Mouse (Mus musculus): ENCODE data around the gene Ak9.

Ak9 gene

DNA sequence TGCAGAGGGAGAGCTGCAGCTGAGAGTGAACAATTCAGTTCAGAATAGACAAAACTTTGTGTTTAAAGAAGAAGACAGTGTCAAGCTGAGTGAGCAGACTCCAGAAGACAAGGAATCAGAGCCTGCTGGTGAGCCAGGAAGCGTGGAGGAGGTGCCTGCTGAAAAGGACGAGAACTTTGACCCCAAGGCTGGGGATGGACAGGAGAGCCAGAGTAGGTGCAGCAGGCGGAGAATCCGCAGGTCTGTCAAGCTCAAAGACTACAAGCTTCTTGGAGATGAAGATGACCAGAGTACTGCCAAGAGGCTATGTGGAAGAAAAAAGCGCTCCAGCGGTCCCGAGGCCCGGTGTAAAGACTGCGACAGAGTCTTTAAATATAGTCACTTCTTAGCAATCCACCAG, 147.9 kb downstream of the Ak9 start:
- DNase-seq = peak; percentile 16

DNA sequence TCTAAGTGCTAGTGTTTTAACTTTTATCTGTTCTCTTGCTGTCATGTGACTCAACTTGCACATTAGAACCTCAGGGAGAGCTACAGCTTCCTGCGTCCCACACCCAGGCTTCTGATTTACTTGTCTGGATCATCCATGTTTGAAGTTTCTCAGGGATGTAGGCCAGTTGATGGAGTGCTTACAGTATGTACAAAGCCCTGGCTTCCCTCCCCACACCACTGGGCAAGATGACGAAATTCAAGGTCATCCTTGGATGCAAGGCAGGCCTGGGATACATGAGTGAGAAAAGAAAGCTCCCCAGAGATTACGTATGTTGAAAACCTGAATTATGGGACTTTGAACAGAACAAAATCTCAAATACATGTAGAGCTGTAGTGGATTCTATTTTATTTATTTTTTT, 149.0 kb downstream of the Ak9 start:
- no peak for DNase-seq

DNA sequence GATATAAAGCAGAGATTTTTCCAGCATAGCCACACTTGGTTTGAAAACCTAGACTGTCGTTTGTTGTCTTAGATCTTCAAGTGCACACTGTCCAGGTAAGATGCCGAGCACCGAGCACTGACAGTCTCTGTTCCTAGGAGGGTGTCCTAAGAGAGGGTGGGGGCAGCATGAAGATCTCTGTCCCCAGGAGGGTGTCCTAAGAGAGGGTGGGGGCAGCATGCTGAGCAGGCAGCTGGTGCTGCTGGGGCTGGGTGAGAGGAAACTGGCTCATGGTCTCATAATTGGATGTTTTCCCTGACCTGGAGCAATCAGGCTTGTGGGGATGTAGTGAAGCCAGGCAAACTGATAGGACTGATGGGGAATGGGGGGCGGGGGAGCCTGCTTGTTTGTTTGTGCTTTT, 156.2 kb downstream of the Ak9 start:
- no peak for DNase-seq

DNA sequence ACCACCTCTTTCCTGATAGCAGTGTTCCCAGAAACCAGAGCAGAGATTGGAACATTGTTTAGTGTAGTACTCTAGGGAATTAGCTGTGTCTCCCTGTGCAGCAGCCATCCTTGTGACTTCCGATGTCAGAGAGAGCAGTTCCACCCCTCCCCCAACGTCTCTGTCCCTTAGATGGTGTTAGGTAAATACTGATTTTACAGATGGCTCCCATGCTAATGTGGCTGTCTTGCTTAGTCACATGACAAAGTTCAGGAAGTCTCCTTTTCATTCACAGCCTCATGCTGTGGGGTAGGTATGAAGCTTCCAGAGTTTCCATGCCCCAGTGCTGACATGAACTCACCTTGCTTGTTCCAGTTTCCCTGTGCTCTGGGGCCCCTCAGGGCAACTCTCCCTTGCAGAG, 156.7 kb downstream of the Ak9 start:
- DNase-seq = no peak

DNA sequence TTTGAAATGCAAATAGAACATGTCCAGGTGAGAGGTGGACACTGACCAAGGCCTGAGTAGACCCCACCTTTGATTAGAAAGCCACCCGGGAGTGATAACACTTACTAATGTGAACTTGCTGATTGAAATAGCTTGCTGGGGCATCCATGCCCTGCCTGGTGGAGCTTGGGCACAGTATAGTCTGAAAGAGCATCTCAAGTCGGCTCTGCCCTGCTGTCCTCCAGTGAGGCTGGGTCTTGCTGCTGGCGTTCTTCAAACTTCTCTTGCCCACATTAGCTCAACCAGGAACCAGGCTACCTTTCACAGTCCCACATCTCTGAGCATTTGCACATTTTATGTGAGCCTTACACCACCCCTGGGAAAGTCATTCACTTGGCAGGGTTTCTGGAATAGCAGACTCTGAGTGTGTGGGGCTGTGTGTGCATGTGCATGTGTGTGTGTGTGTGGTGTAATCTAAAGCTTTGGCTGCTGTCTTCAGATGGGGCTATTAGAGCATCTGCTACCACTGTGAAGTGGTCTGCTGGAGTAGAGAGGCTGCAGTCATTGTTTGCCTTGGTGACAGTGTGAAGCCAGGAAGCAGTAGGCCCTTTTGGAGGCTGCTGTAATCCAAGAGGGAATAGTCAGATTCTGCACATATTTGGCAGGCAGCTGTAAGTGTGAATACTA, 157.4 kb downstream of the Ak9 start:
- DNase-seq = no peak

DNA sequence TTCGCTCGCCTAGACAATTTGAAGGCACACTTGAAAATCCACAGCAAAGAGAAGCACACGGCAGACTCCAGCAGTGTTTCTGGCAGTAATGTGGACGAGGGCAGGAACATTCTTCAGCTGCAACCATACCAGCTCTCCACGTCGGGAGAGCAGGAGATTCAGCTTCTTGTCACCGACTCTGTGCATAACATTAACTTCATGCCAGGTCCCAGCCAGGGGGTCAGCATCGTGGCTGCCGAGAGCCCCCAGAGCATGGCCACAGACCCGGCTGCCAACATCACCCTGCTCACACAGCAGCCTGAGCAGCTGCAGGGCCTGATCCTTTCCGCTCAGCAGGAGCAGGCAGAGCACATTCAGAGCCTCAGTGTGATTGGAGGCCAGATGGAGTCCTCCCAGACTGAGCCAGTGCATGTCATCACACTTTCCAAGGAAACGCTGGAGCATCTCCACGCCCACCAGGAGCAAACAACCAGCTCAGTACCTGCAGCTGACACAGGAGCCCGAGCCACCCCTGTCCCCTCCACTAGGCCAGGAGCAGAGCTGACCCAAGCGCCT, 160.7 kb downstream of the Ak9 start:
- no peak for DNase-seq

DNA sequence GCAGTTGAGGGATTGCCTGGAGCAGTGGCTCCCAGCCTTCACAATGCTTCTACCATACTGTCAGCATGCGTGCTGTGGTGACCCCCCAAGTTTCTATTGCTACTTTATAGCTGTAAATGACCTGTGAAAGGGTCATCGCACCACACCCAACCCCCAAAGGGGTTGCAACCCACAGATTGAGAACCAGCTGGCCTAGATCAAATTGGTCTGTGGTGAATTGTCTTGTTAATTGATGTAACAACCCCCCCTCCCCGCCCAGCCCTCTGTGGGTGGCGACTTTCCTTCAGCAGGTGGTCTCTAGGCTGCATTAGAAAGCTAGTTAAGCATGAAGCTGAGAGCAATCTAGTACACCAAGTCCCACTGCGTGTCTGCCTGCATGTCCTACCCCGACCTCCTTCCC, 163.5 kb downstream of the Ak9 start:
- no peak for DNase-seq

DNA sequence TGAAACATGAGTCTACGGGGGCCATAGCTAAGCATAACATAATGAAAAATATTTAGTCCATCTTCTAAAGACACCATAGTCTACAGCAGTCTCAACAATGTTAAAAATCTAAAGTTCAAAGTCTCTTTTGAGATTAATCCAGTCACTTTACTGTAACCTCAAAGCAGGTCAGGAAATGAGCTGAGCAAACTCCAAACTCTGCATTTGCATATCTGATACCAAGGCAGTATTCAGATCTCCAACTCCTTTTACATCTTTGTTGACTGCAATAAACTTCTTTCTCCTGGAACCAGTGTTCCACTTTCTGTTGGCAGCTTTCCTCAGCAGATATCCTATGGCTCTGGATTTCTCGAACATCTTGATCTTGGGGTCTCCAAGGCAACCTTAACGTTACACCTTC, 166.9 kb downstream of the Ak9 start:
- DNase-seq = no peak

DNA sequence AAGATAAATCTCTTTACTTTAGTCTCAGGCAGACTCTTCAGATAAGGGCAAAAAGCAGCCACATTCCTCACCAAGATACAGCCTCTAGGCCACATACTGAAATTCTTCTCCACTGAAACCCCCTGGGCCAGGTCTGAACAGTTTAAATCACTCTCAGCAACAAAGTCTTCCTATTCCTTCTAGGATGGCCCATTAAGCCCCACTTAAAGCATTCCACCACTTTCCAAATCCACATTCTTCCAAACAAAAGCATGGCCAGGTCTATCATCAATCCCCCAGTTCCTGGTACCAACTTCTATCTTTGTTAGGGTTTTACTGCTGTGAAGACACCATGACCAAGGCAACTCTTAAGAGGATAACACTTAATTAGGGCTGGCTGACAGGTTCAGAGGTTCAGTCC, 168.8 kb downstream of the Ak9 start:
- DNase-seq = no peak

DNA sequence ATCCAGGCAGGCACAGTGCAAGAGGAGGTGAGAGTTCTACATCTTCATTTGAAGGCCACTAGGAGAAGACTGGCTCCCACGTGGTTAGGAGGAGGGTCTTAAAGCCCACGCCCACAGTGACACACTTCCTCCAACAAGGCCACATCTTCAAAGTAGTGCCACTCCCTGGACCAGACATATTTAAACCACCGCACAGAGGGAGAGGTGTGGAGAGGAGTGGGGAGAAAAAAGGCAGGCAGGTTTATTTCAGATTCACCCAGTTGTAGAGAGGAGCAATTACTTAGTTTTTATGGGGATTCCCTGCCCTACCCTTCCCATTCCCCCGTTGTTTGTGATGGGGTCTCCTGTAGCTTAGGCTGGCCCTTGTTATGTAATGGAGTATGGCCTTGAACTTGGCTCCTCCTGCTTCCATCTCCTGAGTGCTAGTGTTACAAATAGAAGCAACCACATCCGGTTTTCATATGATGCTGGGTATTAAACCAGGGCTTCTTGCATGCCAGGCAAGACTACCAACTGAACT, 169.2 kb downstream of the Ak9 start:
- no peak for DNase-seq

DNA sequence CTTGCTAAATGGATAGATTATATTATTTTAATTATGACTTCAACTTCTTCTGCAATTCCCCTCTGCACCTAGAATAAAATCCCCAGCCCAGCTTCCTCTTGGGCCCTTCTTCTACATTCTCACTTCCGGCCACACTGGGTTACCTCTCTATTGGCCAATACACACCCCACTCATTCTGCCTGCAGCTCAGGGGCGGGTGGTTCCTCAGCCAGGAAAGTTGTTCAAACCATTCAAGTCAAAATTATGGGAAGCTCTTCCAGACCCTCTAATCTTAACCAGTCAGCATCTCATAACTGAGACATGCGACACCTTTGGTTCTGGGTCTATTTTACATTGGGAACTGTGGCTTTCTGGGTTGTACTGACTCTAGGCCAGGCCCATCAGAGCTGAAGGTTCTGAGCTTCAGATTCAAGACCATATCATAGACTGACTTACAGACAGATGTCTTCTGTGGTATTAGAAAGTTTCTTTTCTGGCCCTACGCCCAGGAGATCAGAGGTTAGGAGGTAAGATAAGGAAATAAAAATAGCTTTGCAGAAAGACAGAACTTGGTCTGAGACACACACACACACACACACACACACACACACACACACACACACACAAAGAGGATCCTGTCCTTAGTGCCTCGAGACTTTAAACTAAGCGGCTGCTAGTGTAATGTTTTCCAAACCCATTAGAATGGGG, 170.1 kb downstream of the Ak9 start:
- no peak for DNase-seq

DNA sequence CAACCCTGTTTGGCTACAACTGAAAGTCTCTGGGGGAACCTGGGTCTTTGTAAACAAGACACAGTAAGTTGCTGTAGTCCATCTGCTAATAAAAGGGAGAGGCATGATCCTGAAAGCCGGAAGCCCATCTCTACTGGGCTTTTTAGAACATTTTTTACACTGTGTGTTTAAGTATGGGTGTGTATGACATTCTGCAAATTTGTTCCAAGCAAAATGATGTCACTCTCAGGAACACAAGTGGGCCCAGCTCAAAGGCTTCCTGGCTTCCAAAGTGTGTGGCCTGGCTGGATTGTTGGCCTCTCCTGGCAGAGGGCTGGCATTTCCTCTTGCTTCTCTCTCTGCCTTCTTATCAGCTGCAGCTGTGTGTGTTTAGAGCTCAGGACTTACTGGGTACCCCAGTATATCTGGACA, 171.2 kb downstream of the Ak9 start:
- no peak for DNase-seq

DNA sequence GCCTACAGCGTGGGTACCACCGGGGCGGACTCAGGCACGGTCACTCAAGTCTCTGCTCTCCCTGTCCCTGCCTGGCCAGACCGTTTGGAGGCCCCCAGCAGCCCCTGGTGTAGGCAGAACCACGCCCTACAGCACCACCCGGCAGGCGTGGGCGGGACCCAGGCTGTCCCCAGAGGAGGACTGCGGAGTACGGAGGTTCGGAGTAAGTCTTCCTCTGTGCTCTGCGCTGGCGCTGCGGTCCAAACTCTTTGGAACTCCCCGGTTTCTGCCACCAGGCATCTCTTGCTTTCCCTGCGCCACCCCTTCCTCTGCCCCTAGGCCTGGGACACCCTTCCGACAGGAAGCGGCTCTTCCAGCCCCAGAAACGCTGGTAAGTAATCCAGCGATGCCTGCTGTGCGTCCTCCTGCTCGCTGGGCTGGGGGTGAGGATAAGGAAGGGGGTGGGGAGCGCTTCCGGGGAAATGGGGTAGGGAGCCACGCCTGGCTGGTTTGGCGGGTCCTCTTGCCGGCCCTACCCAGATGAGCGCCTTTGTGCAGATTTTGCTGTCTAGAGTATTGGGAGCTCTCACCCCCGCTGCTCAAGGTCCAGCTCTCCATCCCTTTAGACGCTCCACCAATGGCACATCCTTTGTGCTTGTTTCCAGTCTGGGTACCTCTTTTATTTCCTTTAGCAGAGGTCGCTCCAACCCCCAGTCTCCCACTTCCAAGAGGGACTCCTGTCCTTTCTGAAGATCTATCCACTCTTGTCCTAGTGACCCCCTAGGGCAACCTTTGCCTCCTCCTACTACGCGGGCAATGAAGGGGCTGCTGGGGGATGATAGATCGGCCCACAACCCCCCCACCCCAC, 172.6 kb downstream of the Ak9 start, which contains the start of gene Mical1:
Gene Mical1, plus strand, starts transcription at position 144 of the 847 bp plus-strand sequence.
- no peak for DNase-seq

DNA sequence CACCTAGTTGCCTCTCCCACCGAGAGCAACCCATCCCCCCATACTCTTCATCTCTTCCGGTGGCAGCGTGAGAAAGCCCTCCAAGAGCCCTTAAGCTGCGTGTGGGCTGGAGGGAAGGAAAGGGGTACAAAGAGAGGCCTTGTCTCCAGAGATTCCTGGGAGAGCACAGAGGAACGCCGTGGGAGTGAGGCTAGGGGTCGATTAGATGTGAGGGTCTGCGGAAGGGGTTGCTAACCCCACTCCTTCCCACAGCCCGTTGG, 173.2 kb downstream of the Ak9 start:
- no peak for DNase-seq

DNA sequence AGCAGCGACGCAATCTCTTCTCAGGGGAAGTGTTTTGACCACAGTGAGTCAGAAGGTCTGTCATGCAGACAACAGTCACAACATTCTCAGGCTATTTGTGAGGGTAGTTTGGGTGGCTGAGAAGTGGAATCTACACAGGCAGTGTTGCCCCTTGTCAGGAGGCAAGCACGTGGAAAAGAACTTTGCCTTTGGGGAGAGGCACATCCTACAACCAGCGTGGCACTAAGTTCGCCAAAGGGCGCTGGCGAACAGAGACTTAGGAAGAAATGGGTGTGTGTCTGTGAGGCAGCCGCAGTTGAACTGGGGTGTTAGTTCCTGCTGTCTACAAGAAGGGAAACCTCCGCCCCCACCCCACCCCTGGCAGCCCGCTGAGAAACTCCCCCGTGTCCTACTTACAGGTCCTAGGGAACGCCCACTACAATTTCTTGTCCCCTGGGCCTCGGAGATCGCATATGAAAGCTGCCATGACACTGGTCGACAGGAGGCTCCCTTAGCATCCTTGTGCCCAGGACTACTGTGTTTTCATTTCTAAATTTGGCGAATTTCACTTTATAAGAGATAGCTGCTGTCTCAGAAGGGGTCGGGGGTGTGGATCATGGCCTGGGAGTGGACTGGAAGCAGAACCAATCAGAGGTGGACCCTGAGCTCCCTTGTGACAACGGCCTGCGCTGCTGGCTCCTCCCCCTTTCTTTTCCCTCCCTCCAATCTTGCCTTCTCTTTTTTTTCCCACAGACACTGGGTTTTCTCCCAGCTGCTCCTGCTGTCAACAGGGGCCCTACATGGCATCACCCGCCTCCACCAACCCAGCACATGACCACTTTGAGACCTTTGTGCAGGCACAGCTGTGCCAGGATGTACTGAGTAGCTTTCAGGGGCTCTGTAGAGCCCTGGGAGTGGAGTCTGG, 173.8 kb downstream of the Ak9 start:
- DNase-seq = no peak

DNA sequence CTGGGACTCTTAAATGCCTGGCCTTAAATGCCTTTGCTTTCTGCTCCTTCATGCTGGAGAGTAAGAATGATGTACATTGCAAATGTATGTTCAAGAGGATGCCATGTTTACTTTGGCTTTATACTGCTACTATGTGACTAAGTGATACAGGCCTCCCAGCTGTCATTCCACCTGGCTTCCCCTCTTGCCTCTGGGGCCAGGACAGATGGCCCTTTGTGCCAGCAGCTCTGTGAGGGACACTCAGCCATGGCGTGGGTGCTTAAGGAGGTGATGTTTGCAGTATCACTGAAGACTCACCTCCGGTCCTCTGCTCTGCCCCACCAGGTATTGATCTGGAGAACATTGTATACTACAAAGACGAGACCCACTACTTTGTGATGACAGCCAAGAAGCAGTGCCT, 176.2 kb downstream of the Ak9 start:
- DNase-seq = no peak

DNA sequence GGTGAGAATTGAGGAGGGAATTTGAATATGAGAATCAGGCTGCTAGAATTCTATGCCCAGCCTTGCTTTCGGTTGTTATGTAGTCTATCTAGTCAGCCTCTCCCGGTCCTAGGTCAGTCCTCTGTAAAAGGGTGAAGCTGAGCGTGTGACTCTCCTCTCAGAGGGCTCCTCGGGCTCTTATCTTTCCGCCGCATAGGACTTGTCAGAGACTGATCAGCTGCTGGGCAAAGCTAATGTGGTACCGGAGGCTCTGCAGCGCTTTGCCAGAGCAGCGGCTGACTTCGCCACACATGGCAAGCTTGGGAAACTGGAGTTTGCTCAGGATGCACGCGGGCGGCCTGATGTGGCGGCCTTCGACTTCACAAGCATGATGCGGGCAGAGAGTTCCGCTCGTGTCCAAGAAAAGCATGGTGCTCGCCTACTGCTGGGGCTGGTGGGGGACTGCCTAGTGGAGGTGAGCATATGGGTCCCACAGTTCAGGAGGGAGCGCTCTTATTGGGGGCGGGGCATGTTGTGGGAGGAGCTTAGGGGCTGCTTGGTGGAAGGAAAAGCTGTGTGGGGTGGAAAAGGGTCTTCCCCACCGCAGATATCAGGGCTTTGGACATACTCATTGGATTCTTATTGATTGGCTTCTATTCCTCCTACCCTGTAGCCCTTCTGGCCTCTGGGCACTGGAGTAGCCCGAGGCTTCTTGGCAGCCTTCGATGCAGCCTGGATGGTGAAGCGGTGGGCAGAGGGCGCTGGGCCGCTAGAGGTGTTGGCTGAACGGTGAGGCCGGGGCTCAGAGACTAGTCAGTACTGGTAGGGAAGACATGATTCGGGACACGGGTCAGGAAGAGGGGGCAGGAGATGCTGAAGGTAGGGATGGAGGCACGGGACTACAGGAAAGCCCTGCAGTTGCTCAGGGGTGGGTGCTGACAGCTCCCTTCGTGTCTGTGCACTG, 177.4 kb downstream of the Ak9 start:
- no peak for DNase-seq

DNA sequence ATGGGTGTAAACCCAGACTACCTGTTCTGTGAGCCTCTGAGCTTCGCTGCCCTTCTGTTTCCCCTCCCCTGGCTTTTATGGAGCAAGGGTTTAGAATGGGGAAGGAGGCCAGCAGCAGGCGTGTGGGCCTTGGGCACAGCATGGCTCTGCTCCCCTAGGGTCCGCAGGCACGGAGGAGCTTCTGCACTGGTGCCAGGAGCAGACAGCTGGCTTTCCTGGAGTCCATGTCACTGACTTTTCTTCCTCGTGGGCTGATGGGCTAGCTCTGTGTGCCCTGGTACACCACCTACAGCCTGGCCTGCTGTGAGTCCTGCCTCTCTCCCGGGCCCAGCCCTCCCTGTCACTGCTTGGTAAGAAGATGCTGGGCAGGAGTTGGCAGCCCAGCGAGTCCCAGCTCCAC, 178.7 kb downstream of the Ak9 start:
- DNase-seq = no peak
